Mouse (Mus musculus) heart, embryonic 10.5 days (tissue): ENCODE results near the gene Hoxc10. TPM values are rescaled to one million over a fixed set of nuclear protein-coding genes. Genes with fewer than 3 reads are reported as not detected.

ENCODE experiments used
- DNase-seq: peaks from one replicate; pipeline ENCODE4 v3.0.0-alpha.2; 2017; ENCODE audit warnings: low spot score
- H3K27ac ChIP-seq: fragments of 300-500 bp; sonication (generic); 2 replicates; pipeline ENCODE4 v1.5.1; 2016; ENCODE audit warnings: mild to moderate bottlenecking
- H3K27me3 ChIP-seq: fragments of 300-500 bp; sonication (generic); 2 replicates; pipeline ENCODE4 v1.6.1; 2016; ENCODE audit warnings: mild to moderate bottlenecking; ENCODE audit not compliant: poor library complexity, insufficient read depth, severe bottlenecking
- H3K36me3 ChIP-seq: fragments of 300-500 bp; sonication (generic); 2 replicates; pipeline ENCODE4 v1.6.1; 2016; ENCODE audit warnings: mild to moderate bottlenecking, moderate library complexity
- H3K4me1 ChIP-seq: fragments of 300-500 bp; sonication (generic); 2 replicates; pipeline ENCODE4 v1.6.1; 2016; ENCODE audit warnings: mild to moderate bottlenecking
- H3K4me3 ChIP-seq: fragments of 300-500 bp; sonication (generic); 2 replicates; pipeline ENCODE4 v1.5.1; 2016; ENCODE audit warnings: mild to moderate bottlenecking, moderate library complexity
- H3K9me3 ChIP-seq: fragments of 300-500 bp; sonication (generic); 2 replicates; pipeline ENCODE4 v1.6.1; 2016; ENCODE audit warnings: mild to moderate bottlenecking, moderate library complexity
- WGBS: fragments of 180-500 bp; shearing (Covaris S2); methylation state at CpG from one replicate; pipeline ENCODE4 v1.1.7; 2016; 5-methylcytosine and 5-hydroxymethylcytosine counted together
- polyA plus RNA-seq: library from polyadenylated mRNA; unstranded; fragments of >200 nt; fragmentation: Nextera tagmentation; extraction: Ambion mirVana; gene quantifications from 2 replicates; pipeline ENCODE4 v1.2.1, GENCODE M21; 2016

Hoxc10 gene
- polyA plus RNA-seq, 1 experiment from 2014 or later: 0.62 TPM

DNA sequence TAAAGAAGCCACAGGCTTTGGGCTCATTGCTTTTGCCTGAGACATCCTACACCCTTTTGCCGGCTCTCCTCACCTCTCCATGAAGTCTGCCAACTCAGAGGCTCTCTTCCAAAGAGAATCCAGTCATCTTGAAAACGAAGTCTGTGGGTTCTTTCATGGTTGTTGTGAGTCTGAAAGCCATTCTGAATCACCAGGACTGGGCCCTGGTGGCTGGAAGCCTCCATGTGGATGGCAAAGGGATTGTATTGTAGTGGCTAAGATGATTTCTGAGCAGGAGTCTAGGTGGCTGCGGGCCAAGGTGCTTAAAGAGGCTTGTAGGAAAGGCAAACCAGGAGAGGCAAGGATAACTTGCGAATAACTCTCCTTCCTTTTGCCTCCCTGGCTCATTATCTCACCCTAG lies 35.6 kb downstream of the Hoxc10 start:
- Histone ChIP-seq H3K4me3 (no peak overlapping the region), H3K36me3 (no peaks in the 10 kb centered on the region)

DNA sequence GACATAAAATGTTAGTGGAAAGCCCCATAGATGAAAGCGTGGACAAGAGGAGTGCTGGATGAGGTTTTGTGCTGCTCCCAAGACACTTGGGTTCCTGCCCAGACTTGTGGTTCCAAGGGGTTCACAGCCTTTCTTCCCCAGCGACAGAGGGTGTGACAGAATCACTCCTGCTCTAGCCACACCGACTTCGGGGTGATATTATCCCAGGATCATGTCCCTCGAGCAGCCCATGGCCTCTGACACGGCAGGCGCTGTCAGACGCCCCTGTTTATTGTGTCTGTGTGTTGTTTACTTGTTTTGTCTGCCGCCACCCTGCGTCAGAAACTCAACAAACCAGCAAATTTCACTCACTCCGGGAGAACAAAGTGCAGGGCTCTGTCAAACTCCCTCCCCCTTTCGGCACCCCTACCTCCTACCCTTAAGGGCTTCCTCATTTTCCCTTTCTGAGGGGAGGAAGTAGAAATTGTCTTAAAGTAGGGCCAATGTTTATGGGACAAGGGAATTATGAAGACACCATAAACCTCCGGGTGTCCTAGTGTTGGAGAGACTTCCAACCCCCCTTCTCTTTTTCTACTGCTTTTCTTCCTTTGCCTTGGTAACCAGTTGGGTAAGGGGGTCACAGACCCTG lies 36.3 kb downstream of the Hoxc10 start:
- H3K4me1 ChIP-seq: peaks cover 32% of the 10 kb centered on the region
- DNase-seq: no peak
- H3K27ac ChIP-seq: no peak overlapping the region
- 8% methylated on average over 13 of the region's 13 CpGs for WGBS
- H3K9me3 ChIP-seq: no peaks in the 10 kb centered on the region
- H3K27me3 ChIP-seq: peaks cover 100% of the 10 kb centered on the region
- H3K36me3 ChIP-seq: no peaks in the 10 kb centered on the region
- no peak overlapping the region for H3K4me3 ChIP-seq

More for the DNA sequence above, 35.6 kb downstream of the Hoxc10 start:
- WGBS: 13% methylated on average over 4 of the region's 4 CpGs
- H3K27me3 ChIP-seq: peaks cover 100% of the 10 kb centered on the region
- peaks cover 32% of the 10 kb centered on the region for H3K4me1 ChIP-seq
- no peak overlapping the region for H3K27ac ChIP-seq
- DNase-seq: no peak
- no peaks in the 10 kb centered on the region for H3K9me3 ChIP-seq

DNA sequence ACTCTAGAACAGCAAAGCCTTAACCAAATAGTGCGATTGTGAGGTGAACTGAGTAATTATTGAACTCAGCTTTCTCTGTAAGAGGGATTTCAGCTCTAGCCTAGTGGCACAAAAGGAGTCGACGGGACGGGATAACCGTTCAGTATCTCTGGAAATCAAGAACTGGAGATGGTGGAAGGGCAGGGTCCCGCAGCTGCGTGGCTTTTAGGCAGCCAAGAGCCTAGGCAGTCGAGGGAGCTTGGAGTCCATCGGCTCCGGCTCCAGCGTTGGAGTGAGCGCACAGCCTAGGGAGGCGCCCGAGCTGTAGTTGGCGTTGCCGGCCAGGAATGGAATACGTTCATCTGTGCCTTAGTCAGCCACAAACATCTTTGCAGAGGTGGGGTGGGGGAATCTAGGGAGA lies 38.7 kb downstream of the Hoxc10 start:
- no peak overlapping the region for H3K4me3 ChIP-seq

DNA sequence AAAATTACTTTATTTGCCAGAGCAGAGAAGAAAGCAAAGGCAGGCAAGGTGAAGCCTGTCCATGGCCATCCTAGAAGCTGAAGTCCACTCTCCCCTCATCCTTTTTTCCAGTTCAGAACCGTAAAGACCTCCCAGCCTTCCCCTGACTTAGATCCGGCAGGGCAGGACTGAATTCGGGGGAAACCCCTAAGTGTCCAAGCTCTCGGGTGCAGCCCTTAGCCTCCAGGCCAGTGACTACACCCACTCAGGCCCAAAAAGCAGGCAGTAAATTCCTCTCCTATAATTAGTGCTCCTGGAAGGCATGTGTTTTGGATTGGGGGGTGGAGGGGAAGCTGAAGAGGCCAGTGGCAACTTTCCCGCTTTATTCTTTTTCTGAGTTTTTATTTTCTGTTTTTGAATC lies 39.2 kb downstream of the Hoxc10 start:
- under 1% methylated on average over 5 of the region's 5 CpGs for WGBS
- no peak for DNase-seq

More for the DNA sequence above, 38.7 kb downstream of the Hoxc10 start:
- no peaks in the 10 kb centered on the region for H3K36me3 ChIP-seq
- no peak for DNase-seq
- peaks cover 100% of the 10 kb centered on the region for H3K27me3 ChIP-seq
- under 1% methylated on average over 17 of the region's 17 CpGs for whole genome bisulfite sequencing
- H3K27ac ChIP-seq: no peak overlapping the region
- no peaks in the 10 kb centered on the region for H3K9me3 ChIP-seq
- peaks cover 13% of the 10 kb centered on the region for H3K4me1 ChIP-seq

DNA sequence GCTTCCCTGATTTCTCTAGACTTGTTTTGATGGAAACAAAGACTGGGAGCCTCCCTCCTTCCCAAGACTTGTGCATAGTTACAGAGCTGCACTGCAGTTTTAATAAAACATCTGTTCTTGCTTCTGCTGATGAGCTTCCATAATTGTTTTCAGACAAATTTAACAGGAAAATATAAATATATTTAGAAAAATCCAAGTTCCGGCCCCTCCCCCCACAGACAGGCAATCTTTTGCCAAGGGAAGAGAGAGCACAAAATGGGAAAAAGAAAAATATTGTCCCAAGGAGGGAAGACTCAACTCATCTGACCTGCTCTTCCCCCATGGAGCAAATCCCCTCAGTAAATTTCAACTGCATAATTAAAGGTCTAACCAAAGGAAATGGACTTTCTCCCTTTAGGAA lies 39.7 kb downstream of the Hoxc10 start:
- Histone ChIP-seq H3K27me3 (peaks cover 100% of the 10 kb centered on the region), H3K4me3 (no peak overlapping the region), H3K27ac (no peak overlapping the region), H3K36me3 (no peaks in the 10 kb centered on the region), H3K9me3 (no peaks in the 10 kb centered on the region), H3K4me1 (peaks cover 13% of the 10 kb centered on the region)
- DNase-seq: no peak
- WGBS: 18% methylated on average over 1 of the region's 1 CpGs

More for the DNA sequence above, 39.2 kb downstream of the Hoxc10 start:
- H3K4me1 ChIP-seq: peaks cover 13% of the 10 kb centered on the region; the same call in 1 of the 2 replicates
- no peak overlapping the region for H3K4me3 ChIP-seq
- peaks cover 100% of the 10 kb centered on the region for H3K27me3 ChIP-seq
- H3K36me3 ChIP-seq: no peaks in the 10 kb centered on the region
- H3K9me3 ChIP-seq: no peaks in the 10 kb centered on the region
- H3K27ac ChIP-seq: no peak overlapping the region

DNA sequence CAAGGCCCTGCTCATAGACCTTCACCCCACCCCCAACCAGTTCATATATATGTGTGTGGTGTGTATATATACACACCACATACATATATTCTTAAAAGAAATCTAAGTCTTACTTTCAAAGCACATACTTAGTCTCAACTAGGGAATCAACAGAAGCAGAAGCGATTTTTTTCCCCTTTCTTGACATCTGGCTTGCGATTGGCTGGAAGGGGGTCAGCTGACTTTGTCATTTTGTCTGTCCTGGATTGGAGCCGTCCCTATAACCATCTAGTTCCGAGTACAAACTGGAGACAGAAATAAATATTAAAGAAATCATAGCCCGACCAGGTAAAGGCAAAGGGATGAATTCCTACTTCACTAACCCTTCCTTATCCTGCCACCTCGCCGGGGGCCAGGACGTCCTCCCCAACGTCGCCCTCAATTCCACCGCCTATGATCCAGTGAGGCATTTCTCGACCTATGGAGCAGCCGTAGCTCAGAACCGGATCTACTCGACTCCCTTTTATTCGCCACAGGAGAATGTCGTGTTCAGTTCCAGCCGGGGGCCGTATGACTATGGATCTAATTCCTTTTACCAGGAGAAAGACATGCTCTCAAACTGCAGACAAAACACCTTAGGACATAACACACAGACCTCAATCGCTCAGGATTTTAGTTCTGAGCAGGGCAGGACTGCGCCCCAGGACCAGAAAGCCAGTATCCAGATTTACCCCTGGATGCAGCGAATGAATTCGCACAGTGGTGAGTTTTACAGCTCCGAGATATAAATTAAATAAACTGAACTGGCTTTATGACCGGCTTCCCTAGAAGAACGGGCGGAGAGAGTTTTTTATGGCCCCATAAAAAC lies 42.9 kb downstream of the Hoxc10 start:
- Histone ChIP-seq H3K9me3 (no peaks in the 10 kb centered on the region), H3K4me1 (peaks cover 20% of the 10 kb centered on the region), H3K4me3 (no peak overlapping the region), H3K27ac (no peak overlapping the region), H3K36me3 (no peaks in the 10 kb centered on the region), H3K27me3 (peaks cover 100% of the 10 kb centered on the region)
- WGBS: 2% methylated on average over 27 of the region's 27 CpGs
- DNase-seq: no peak

DNA sequence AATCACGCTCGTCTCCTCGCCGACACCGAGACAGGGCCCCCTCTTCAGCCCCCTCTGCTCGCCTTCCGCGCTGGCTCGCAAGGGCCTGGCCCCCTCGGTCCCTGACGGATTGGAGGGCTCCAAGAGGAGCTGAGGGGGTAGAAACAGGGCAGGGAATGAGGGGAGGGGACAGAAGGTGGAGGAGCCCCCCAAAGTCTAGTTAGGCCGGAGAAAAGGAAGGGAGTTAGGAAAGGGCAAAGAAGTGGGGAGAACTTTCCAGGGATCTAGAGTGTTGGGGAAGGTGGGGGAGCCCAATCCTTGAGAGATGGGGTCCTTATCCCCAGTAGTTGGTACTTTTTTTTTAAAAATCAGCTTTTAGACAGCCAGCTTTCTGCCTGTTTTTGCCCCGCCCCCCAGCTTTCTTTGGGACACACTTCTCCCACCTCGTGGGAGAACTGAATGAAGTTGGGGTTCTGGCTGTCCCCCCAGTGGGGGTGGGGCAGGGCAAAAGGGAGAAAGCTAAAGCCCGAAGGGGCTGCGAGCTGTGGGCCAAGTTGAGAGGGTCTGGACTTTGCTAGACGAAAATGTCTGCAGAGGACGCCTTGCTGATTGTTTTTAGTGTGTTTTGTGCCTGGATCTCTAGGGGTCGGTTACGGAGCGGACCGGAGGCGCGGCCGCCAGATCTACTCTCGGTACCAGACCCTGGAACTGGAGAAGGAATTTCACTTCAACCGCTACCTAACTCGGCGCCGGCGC lies 43.7 kb downstream of the Hoxc10 start:
- no peaks in the 10 kb centered on the region for H3K9me3 ChIP-seq
- WGBS: under 1% methylated on average over 31 of the region's 31 CpGs
- H3K36me3 ChIP-seq: no peaks in the 10 kb centered on the region
- no peak for DNase-seq
- peaks cover 25% of the 10 kb centered on the region for H3K4me1 ChIP-seq
- no peak overlapping the region for H3K27ac ChIP-seq
- peaks cover 100% of the 10 kb centered on the region for H3K27me3 ChIP-seq
- H3K4me3 ChIP-seq: no peak overlapping the region

DNA sequence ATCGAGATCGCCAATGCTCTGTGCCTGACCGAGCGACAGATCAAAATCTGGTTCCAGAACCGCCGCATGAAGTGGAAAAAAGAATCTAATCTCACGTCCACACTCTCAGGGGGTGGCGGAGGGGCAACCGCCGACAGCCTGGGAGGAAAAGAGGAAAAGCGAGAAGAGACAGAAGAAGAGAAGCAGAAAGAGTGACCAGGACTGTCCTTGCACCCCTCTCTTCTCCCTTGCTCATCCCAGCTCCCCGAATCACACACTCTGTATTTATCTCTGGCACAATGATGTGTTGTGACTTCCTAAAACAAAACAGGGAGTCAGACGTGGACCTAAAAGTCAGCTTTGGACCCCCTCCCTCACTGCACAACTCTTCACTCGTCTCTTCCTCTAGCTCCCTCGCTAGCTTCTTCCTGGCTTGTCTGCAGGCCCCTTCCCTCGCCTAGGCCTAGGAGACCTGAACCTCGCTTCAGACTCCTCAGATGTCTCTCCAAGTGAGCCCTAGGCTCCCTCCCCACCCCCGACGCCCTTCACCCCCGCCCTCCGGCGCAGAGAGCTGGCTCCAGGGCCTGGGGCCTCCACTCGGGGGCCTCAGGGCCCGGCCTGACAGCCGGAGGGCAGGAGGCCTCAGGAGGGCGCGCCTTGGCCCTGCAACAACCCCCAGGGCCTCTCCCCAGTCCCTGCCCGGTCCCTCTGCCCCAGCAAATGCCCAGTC lies 44.4 kb downstream of the Hoxc10 start:
- no peak overlapping the region for H3K4me3 ChIP-seq
- H3K27me3 ChIP-seq: peaks cover 100% of the 10 kb centered on the region
- no peak overlapping the region for H3K27ac ChIP-seq
- DNase-seq: no peak
- no peaks in the 10 kb centered on the region for H3K9me3 ChIP-seq
- WGBS: under 1% methylated on average over 28 of the region's 28 CpGs
- H3K36me3 ChIP-seq: no peaks in the 10 kb centered on the region
- peaks cover 25% of the 10 kb centered on the region for H3K4me1 ChIP-seq

DNA sequence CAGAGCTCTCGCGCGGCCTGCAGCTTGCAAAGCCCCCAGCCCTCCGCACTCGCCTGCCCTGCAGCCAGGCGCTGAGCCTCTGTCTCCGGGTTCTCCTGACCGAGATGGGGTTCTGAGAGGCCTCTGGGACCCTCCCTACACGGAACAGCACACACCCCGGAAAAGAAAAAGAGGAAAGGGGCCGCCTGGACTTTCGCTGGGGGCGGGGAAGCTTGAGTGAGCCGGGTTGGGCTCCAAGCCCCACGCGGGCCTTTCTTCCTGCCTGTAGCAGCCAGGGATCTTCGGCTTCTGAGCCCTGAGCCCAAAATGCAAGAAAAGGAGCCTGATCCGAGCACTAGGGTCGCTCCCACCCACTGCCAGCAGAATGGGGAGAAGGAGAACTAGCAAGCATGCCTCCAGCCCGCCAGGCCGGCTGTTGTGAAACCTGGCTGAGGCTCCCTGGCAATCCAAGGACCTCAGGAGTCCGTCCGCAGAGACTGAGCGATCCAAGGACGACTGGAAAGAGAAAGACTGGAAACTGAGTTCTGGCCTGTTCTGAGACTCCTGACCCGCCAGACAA lies 45.4 kb downstream of the Hoxc10 start:
- Histone ChIP-seq H3K4me3 (0 out of 2 replicates have a peak overlapping the region, but pooled peaks have one; percentile 23), H3K4me1 (peaks cover 25% of the 10 kb centered on the region), H3K9me3 (no peaks in the 10 kb centered on the region), H3K27ac (no peak overlapping the region), H3K27me3 (peaks cover 100% of the 10 kb centered on the region), H3K36me3 (no peaks in the 10 kb centered on the region)
- no peak for DNase-seq
- under 1% methylated on average over 26 of the region's 26 CpGs for WGBS

DNA sequence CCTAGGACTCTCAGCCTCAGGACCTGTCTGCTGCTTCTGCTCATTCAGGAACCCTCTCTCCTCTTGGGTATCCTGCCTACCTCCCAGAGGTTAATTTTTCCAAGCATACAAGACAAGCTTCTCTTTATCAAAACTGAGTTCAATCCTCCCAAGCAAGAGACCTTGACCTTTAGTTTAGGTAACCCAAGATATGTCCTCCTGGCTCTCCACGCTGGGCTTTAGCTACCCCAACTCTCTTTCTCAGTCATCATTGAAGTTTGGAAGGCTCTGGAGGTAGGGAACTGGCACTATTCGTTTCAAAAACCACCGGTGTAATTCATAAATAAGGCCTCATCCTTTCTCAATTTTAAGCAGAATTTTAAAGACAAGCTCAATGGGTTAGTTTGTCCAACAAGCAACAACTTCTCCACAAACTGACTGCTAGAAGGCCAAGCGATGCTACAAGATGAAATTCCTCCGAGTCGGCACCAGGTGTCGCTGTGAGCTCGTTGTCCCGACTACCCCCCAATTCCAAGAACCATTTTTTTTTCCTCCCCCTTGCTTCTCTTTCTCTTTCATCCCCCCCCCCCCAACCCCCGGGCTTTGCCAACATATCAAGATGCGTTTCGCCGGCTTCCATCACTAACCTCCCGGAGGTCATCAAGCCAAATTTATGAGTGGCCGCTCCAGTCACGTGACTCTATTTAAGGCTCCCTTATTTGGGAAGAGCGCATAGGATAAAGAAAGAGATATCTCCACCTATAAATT lies 46.8 kb downstream of the Hoxc10 start:
- Histone ChIP-seq H3K4me1 (peaks cover 25% of the 10 kb centered on the region), H3K27me3 (peaks cover 100% of the 10 kb centered on the region), H3K9me3 (no peaks in the 10 kb centered on the region), H3K36me3 (no peaks in the 10 kb centered on the region), H3K27ac (no peak overlapping the region), H3K4me3 (peak overlapping the region; percentile 46)
- 4% methylated on average over 17 of the region's 17 CpGs for WGBS
- DNase-seq: no peak

DNA sequence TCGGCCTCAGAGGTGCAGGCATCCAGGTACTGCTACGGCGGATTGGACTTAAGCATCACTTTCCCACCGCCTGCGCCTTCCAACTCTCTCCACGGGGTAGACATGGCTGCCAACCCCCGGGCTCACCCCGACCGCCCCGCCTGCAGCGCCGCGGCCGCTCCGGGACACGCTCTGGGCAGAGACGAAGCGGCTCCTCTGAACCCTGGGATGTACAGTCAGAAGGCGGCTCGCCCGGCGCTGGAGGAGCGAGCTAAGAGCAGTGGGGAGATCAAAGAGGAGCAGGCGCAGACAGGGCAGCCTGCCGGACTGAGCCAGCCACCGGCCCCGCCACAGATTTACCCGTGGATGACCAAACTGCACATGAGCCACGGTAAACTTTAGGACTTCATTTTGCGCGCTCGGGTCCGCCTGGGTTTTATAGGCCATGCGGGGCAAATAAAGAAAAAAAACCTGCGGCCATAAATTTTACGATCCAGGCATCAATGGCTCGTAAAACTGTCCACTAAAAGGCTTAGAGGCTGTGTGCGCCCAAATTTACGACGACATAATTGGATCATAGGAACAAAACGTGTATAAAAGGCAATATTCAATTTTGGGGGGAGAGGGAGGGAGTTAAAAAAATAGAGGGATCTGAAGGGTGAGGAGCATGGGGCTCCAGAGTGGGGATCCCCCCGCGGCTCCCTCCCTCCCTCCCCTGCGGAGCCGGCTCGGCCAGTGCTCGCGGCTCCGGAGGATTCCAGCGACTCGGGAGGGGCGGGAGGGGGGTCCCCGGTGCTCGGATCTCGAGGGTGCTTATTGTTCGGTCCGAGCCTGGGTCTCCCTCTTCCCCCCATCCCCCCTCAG lies 47.8 kb downstream of the Hoxc10 start:
- H3K9me3 ChIP-seq: no peaks in the 10 kb centered on the region
- WGBS: 1% methylated on average over 43 of the region's 57 CpGs
- peaks cover 25% of the 10 kb centered on the region for H3K4me1 ChIP-seq
- no peaks in the 10 kb centered on the region for H3K36me3 ChIP-seq
- peak overlapping the region; percentile 46 for H3K4me3 ChIP-seq
- peak overlapping the region; percentile 60; the same call in 1 of the 2 replicates for H3K27ac ChIP-seq
- peaks cover 100% of the 10 kb centered on the region for H3K27me3 ChIP-seq
- DNase-seq: no peak
